Mouse (Mus musculus): ENCODE data around the gene Hoxa11.

- TF ChIP-seq CTCF (IDR thresholded peaks at IDR 0.05; ENCODE audit: extremely low read depth, insufficient read length, insufficient replicate concordance, low read depth, low read length) (no peak), POLR2A (IDR thresholded peaks at IDR 0.05; ENCODE audit: low read depth, low read length) (no peak)
Measured at GRCm38 (mm10) chr6:52238976-52239375, 6.6 kb downstream of the Hoxa11 start.
